Mouse (Mus musculus) liver, embryonic 14.5 days (tissue): ENCODE data around the gene Ankrd55. TPM values are rescaled to one million over a fixed set of nuclear protein-coding genes. Genes with fewer than 3 reads are reported as not detected.
A peak's percentile ranks its signal among the peaks of the same experiment; 100 is the strongest.
"Not testable (repeated sequence)": the region's sequence is repeated elsewhere in the genome, so short reads cannot be mapped to it uniquely, and the experiment has no call there.

Source experiments
- ATAC-seq: fragments of 200-750 bp; cut with Nextera tagmentation; 2 replicates; pipeline ENCODE4 v1.8.0; 2017; ENCODE audit warnings: moderate number of reproducible peaks, mild to moderate bottlenecking, moderate library complexity; ENCODE audit not compliant: insufficient read depth
- DNase-seq, 3 experiments: peaks; one replicate each; pipeline ENCODE4 v3.0.0-alpha.2; 2012 to 2013; ENCODE audit warnings: low read depth in 3 of 3, low spot score in 3 of 3
- H3K27ac ChIP-seq: fragments of 300-500 bp; sonication (generic); 2 replicates; pipeline ENCODE4 v1.5.1; 2014; ENCODE audit warnings: moderate library complexity, mild to moderate bottlenecking, control low read depth, inconsistent platforms
- H3K27me3 ChIP-seq: fragments of 300-500 bp; sonication (generic); 2 replicates; pipeline ENCODE4 v1.6.1; 2014; ENCODE audit warnings: mild to moderate bottlenecking, low read length, moderate library complexity; ENCODE audit not compliant: control insufficient read depth, insufficient read depth
- H3K36me3 ChIP-seq: fragments of 300-500 bp; sonication (generic); replicated peaks from 2 replicates; pipeline ENCODE4 v1.6.1; 2014; ENCODE audit warnings: low read depth; ENCODE audit not compliant: control insufficient read depth, insufficient read depth
- H3K4me1 ChIP-seq, 2 experiments: fragments of 200-500 bp in 1 of 2; fragments of 300-500 bp in 1 of 2; sonication (generic) in 1 of 2; replicated peaks; 2 replicates each; pipeline ENCODE4 v1.6.1; 2012 to 2014; ENCODE audit warnings: antibody characterized with exemption in 1 of 2, inconsistent platforms in 1 of 2, low read length in 1 of 2; ENCODE audit not compliant: control insufficient read depth in 2 of 2, insufficient read depth in 2 of 2
- H3K4me2 ChIP-seq: fragments of 300-500 bp; sonication (generic); 2 replicates; pipeline ENCODE4 v1.6.1; 2014; ENCODE audit warnings: low read depth, mild to moderate bottlenecking, control low read depth, moderate library complexity
- H3K4me3 ChIP-seq, 2 experiments: fragments of 200-500 bp in 1 of 2; fragments of 300-500 bp in 1 of 2; sonication (generic) in 1 of 2; 2 replicates each; pipeline ENCODE4 v1.5.1; 2012 to 2014; ENCODE audit warnings: low read depth in 2 of 2, low read length in 2 of 2, mild to moderate bottlenecking in 2 of 2, control low read depth in 1 of 2, inconsistent platforms in 1 of 2, moderate library complexity in 1 of 2; ENCODE audit not compliant: insufficient read depth in 1 of 2
- H3K9ac ChIP-seq: fragments of 300-500 bp; sonication (generic); replicated peaks from 2 replicates; pipeline ENCODE4 v1.6.1; 2014; ENCODE audit warnings: mild to moderate bottlenecking, control low read depth, moderate library complexity
- H3K9me3 ChIP-seq: fragments of 300-500 bp; sonication (generic); 2 replicates; pipeline ENCODE4 v1.6.1; 2016; ENCODE audit warnings: low read length, mixed read lengths; ENCODE audit not compliant: control insufficient read depth
- CTCF ChIP-seq: IDR thresholded peaks from 2 replicates; pipeline ENCODE4 v1.5.1; 2016; ENCODE audit warnings: antibody characterized with exemption, low read depth, control low read depth
- EP300 ChIP-seq: IDR thresholded peaks from 2 replicates; pipeline ENCODE4 v1.6.1; 2016; ENCODE audit warnings: antibody characterized with exemption, low read depth
- WGBS: fragments of 180-500 bp; shearing (Covaris S2); extraction: QIAGEN DNeasy Blood & Tissue Kit; methylation state at CpG from one replicate; pipeline ENCODE4 v1.1.7; 2014; ENCODE audit not compliant: insufficient replicate concordance; 5-methylcytosine and 5-hydroxymethylcytosine counted together
- polyA plus RNA-seq, 2 experiments: library from polyadenylated mRNA; depleted of rRNA in 1 of 2; stranded (reverse) in 1 of 2; unstranded in 1 of 2; fragments of >200 nt; fragmentation: Nextera tagmentation in 1 of 2; extraction: Ambion mirVana in 1 of 2; gene quantifications; 2 replicates each; pipeline versions ENCODE4 v1.2.1 to v1.2.3; 2012 to 2014

The Ankrd55 gene
- polyA plus RNA-seq, 2 experiments, result 0.10 to 0.13 TPM

GRCm38 (mm10) chr13:112418595-112418994, 130.3 kb downstream of the Ankrd55 start:
- H3K4me3 ChIP-seq, result no peak overlapping the region
- no peaks in the 10 kb centered on the region for H3K9me3 ChIP-seq
- H3K9ac ChIP-seq, result no peak overlapping the region
- no peak for TF ChIP-seq EP300
- TF ChIP-seq CTCF, result no peak
- H3K27ac ChIP-seq, result no peak overlapping the region
- H3K4me1 ChIP-seq, result peaks cover 5 to 23% of the 10 kb centered on the region in 2 experiments; a peak in 3 of 4 replicates
- peak overlapping the region; percentile 22; the same call in 1 of the 2 replicates for H3K4me2 ChIP-seq
- 74% methylated on average over 4 of the region's 4 CpGs for WGBS
- DNase-seq (no peak), ATAC-seq (no peak)
- H3K27me3 ChIP-seq, result no peaks in the 10 kb centered on the region
- no peaks in the 10 kb centered on the region for H3K36me3 ChIP-seq

DNA sequence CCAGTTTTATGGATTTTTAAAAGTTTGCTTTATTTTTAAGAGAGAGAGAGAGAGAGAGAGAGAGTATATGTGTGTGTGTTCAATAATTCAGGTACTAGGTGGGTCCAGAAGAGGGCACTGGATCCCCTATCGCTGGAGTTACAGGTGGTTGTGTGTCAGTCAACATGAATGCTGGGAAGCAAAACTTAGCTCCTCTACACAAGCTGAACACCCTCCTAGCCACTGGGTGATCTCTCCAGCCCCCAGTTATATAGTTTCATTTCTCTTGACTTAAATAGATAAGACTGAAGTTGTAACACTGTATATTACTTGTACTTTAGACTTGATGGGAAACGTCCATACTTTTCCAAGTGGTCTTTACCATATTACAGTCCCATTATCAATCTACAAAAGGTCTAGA, 136.0 kb downstream of the Ankrd55 start:
- Histone ChIP-seq H3K9ac (no peak overlapping the region), H3K4me2 (no peak overlapping the region), H3K4me3 (no peak overlapping the region), H3K9me3 (no peaks in the 10 kb centered on the region), H3K27me3 (no peaks in the 10 kb centered on the region), H3K27ac (no peak overlapping the region), H3K36me3 (no peaks in the 10 kb centered on the region), H3K4me1 (peaks cover 0 to 2% of the 10 kb centered on the region in 2 experiments; a peak in 2 of 4 replicates)
- no peak for ATAC-seq
- DNase-seq, result no peak
- TF ChIP-seq CTCF (no peak), EP300 (no peak)
- 53% methylated on average over 2 of the region's 2 CpGs for WGBS

- Histone ChIP-seq H3K27ac (no peak overlapping the region), H3K27me3 (no peaks in the 10 kb centered on the region), H3K9me3 (no peaks in the 10 kb centered on the region), H3K9ac (no peak overlapping the region), H3K36me3 (no peaks in the 10 kb centered on the region), H3K4me1 (peaks cover 0 to 2% of the 10 kb centered on the region in 2 experiments; a peak in 2 of 4 replicates), H3K4me2 (no peak overlapping the region), H3K4me3 (no peak overlapping the region)
- TF ChIP-seq CTCF (no peak), EP300 (no peak)
- DNase-seq (no peak), ATAC-seq (no peak)
- 71% methylated on average over 7 of the region's 7 CpGs for WGBS
Measured at GRCm38 (mm10) chr13:112424635-112425034, 136.4 kb downstream of the Ankrd55 start.

GRCm38 (mm10) chr13:112425181-112425654, 137.0 kb downstream of the Ankrd55 start:
- no peak overlapping the region for H3K27ac ChIP-seq
- WGBS, result 51% methylated on average over 8 of the region's 8 CpGs
- H3K36me3 ChIP-seq, result no peaks in the 10 kb centered on the region
- H3K4me2 ChIP-seq, result no peak overlapping the region
- H3K4me1 ChIP-seq, result peaks cover 0 to 2% of the 10 kb centered on the region in 2 experiments; a peak in 2 of 4 replicates
- no peaks in the 10 kb centered on the region for H3K9me3 ChIP-seq
- no peak overlapping the region for H3K9ac ChIP-seq
- no peak overlapping the region for H3K4me3 ChIP-seq
- H3K27me3 ChIP-seq, result no peaks in the 10 kb centered on the region
- ATAC-seq, result no peak
- TF ChIP-seq CTCF (no peak), EP300 (no peak)
- no peak for DNase-seq

DNA sequence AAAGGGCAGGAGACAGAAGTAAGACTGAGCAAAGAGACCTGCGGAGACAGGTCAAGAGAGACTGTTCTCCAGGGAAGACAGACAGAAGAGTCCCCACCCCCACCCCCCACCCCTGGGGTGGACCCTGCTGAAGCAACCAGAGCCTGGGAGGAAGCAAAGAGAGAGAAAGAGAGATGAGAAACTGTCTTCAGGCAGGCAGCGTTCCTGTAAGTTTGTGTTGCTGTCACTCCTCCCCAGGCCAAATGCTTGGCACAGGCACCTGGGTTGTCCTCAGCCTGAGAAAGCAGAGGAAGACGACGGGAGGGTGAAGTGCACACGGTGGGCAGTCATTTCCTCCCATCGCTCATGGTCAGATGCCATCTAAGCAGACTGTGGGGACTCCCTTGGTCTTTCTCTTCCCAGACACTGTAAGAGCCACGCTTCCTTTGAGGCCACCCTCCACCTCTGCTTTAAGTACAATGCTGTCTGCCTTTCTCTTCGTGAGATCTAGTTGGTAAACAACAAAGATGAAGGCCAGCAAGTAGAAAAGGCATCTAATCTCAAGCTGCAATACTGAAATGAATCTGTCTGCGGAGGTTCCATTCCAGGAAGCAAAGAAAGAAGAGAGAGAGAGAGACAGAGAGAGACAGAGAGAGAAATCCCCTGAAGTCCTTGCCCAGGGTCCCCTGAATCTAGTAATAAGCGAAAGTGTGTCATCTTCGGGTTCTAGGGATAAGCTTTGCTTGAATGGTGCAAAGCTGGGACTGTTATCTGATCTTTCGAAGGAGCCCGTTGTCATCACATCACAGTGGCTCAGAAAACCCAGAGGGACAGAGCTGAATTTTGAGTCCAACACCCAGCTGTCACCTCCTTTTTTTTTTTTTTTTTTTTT, 138.2 kb downstream of the Ankrd55 start:
- no peaks in the 10 kb centered on the region for H3K27me3 ChIP-seq
- WGBS, result 28% methylated on average over 13 of the region's 13 CpGs
- no peak overlapping the region for H3K9ac ChIP-seq
- no peak overlapping the region for H3K4me3 ChIP-seq
- H3K27ac ChIP-seq, result no peak overlapping the region
- DNase-seq (no peak), ATAC-seq (no peak)
- TF ChIP-seq EP300 (no peak), CTCF (no peak)
- H3K4me1 ChIP-seq, result peaks cover 0 to 2% of the 10 kb centered on the region in 2 experiments; a peak in 2 of 4 replicates
- no peak overlapping the region for H3K4me2 ChIP-seq
- no peaks in the 10 kb centered on the region for H3K36me3 ChIP-seq
- no peaks in the 10 kb centered on the region for H3K9me3 ChIP-seq

- H3K4me1 ChIP-seq, result not testable (repeated sequence)
Measured at GRCm38 (mm10) chr13:112427136-112427470, 138.9 kb downstream of the Ankrd55 start.

More at GRCm38 (mm10) chr13:112427136-112427470, 138.9 kb downstream of the Ankrd55 start:
- ATAC-seq, H3K9ac ChIP-seq, H3K4me2 ChIP-seq, H3K36me3 ChIP-seq, H3K27me3 ChIP-seq, H3K4me3 ChIP-seq, DNase-seq, H3K27ac ChIP-seq, H3K9me3 ChIP-seq: not testable (repeated sequence)
- 68% methylated on average over 4 of the region's 4 CpGs for WGBS
